Mouse (Mus musculus): ENCODE measurements around the gene Tpte.
"Not testable (repeated sequence)": the region's sequence is repeated elsewhere in the genome, so short reads cannot be mapped to it uniquely, and the experiment has no call there.

Gene Tpte

DNA sequence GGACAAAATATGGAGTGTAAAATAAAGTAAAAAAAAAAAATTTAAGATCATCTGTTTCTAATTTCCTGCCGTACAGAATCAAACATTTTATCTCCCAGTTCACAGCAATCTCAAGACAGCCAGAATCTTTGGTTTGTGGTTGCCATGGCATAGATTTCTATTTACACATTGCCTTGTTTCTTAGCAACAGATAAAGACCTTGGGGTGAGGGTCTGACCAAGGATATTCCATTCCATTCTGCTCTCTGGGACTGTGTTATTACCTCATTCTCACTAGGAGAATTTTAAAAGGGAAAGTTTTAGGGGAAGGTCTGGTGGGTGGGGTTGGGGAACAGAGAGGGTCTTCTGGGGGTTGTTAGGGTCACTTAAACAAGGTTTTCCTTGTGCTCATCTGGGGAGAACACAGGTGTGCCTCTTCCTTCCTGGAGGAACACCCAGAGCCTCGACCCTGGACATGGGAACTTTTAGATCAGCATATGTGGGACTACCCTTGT, at the start of gene Tpte:
Gene Tpte (plus strand): TSS at position 443 of the 493 bp plus-strand sequence.
- in situ Hi-C loops (cut with MboI, MseI) = no loop called here

DNA sequence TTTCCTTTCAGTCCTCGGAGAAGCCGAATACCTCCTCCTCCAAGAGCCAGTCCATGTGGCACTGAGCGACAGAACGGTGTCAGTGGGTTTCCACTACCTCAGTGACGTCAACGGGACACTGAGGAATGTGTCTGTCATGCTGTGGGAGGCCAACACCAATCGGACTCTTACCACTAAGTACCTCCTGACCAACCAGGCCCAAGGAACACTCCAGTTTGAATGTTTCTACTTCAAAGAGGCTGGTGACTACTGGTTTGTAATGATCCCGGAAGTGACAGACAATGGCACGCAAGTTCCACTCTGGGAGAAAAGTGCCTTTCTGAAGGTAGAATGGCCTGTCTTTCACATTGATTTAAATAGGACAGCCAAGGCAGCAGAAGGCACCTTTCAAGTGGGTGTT, 40.3 kb upstream of the Tpte start:
- in situ Hi-C loops (cut with MboI, MseI) = no loop called here

- in situ Hi-C loops (cut with MboI, MseI) = no loop called here
Observed at GRCm38 (mm10) chr8:22245663-22246062, 37.6 kb upstream of the Tpte start.

- in situ Hi-C loops (cut with MboI, MseI) = no loop called here
Observed at GRCm38 (mm10) chr8:22247956-22248355, 35.3 kb upstream of the Tpte start.

- in situ Hi-C loops (cut with MboI, MseI) = no loop called here
Observed at GRCm38 (mm10) chr8:22249080-22249479, 34.2 kb upstream of the Tpte start.

- in situ Hi-C loops (cut with MboI, MseI) = no loop called here
Observed at GRCm38 (mm10) chr8:22258946-22259450, 24.2 kb upstream of the Tpte start.

DNA sequence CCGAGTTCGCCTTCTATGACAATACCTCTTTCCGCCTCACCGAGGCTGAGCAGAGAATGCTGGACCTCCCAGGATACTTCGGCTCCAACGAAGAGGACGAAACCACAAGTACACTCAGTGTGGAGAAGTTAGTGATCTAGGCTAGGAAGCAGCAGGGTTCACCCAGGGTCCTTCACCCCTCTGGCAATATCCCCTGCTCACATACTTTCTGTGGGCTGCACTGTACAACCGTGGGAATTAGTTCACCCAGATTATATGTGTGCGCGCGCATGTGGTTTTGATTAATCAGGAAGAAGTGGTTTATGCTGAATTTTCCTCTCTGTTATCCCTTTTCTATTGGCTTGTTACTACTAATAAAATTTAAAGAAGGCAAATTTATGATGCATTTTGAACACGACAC, 23.7 kb upstream of the Tpte start:
- in situ Hi-C loops (cut with MboI, MseI) = no loop called here

DNA sequence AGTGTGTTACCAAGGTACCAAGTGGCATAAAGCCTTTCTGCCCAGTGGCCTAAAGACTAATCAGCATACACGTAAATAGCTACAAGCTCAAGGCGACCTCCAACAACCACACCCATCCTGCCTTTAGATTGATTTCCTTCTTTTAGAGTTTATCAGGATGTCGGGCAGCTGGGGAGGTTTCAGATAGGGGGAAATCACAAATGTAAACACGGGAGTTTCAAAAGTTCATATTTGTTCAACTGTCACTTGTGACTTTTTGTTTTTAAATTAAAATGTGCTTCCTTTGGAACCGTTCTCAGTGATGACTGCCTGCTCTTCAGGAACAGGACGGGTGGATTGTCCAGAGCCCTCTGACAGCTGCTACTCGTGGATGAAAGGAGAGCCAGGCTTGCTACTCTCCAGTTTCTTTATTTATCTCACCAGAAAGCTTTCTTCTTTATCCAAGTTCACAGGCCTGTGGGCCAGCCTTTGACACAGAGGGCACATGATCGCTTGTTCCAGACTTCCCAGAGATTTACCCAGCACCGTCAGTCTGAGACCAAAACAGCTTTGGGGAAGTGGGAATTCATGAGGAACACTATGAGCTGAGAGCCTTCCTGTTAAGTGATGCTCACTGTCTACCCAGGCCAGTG, 23.0 kb upstream of the Tpte start:
- in situ Hi-C loops (cut with MboI, MseI) = no loop called here

- in situ Hi-C loops (cut with MboI, MseI) = no loop called here
Observed at GRCm38 (mm10) chr8:22262267-22262666, 21.0 kb upstream of the Tpte start.

DNA sequence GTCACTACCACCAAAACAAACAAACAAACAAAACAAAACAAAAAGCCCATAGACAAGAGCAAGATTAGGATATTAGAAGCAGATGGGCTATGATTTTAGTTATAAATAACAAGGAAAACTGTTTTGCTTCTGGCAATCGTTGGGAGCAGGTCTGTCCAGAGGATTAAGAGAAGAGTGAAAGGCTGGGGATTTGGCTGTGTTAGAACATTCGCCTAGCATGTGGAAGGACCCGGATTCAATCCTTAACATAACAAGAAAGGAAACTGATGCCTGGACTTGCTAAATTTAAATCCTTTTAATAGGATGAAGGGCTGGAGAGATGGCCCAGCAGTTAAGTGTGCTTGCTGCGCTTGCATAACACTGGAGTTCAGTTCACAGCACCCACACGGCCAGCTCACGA, 18.9 kb upstream of the Tpte start:
- in situ Hi-C loops (cut with MboI, MseI) = no loop called here

DNA sequence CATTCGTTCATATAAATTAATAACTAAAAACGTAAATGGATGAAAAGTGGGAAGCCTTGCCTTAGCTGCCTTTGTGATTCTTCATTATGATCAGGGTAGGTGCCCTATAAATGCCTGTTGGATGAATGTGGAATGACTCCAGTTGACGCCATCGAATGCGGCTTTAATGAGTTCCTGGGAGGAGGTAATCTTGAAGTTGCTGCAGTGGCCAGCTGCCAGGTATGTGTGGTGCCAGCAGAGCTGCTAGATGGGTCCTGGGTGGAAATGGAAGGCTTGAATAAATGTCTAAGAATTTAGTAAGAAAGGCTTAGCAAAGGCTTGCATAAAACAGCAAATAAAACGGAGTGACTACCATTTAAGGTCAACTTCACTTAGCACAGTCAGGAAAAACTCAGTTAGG, 18.5 kb upstream of the Tpte start:
- in situ Hi-C loops (cut with MboI, MseI) = no loop called here

- in situ Hi-C loops (cut with MboI, MseI) = no loop called here
Observed at GRCm38 (mm10) chr8:22265194-22265593, 18.0 kb upstream of the Tpte start.

- in situ Hi-C loops (cut with MboI, MseI) = no loop called here
Observed at GRCm38 (mm10) chr8:22266809-22267208, 16.4 kb upstream of the Tpte start.

DNA sequence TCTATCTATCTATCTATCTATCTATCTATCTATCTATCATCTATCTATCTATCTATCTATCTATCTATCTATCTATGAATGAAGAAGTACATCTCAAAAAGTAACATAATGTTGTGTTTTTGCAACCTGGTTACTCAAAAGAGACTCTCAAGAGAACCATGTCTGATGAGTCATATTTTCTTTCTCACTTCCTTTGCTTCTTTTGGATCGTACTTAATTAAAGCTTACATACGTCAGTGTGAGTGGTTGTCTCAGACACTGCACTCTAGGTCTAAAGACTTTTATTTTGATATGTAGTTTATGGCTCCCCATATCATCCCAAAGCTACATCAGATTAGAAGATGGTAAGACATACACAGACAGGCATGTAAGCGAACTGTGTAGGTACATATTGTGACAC, 10.1 kb upstream of the Tpte start:
- in situ Hi-C loops (cut with MboI, MseI) = no loop called here

DNA sequence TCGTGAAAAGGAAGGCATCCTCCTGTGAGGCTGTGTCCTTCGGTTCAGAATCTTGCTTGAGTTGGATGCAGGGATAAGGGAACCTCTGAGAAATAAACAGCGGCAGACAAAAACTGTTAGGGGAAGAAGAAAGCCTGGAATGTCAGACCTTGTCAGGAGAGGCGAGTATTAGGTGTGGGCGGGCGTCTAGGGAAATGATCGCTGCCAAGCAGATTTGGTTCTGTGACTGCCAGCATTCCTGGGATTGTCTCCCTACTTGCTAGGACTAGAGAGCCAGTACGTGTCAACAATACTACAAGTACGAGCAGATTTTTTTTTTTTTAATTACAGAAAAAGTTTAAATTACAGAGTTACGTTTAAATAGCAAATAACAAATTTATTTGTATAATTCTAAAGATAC, 8.6 kb upstream of the Tpte start:
- in situ Hi-C loops (cut with MboI, MseI) = no loop called here

DNA sequence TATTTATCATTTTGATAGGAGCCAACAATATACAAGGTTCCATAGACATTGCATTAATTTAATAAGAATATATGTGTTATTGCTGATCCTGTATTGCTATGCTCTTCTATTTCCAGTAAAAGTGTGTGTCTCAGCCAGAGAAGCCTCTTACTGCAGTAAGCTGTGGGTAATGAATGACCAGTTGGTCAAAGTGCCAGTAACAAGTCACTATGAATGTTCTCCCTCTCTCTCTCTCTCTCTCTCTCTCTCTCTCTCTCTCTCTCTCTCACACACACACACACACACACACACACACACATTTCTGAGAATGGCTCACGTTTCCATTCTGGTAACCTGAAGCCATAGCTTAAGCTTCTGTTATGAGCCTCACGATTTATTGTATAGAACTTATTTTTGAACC, 19.1 kb downstream of the Tpte start:
- in situ Hi-C loops (cut with MboI, MseI) = no loop called here

DNA sequence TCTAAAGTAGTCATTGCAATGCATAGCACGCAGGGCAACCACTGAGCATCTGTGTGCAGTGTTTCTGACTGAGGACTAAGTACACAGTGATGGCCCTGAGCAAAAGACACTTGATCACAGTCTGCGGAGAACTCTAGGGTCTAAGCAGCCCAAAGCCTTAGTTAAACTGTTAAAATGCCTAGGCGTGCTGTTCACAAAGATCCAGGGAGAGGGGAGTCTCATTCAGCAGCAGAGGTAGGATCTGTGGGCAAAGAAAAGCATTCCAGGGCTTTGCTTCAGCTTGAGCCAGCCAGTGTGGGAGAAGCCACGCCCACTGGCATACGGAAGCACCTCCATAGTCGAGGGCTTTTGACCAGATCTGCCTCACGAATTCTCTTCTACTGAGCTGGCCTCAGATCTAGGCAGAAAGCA, 19.7 kb downstream of the Tpte start:
- in situ Hi-C loops (cut with MboI, MseI) = no loop called here

DNA sequence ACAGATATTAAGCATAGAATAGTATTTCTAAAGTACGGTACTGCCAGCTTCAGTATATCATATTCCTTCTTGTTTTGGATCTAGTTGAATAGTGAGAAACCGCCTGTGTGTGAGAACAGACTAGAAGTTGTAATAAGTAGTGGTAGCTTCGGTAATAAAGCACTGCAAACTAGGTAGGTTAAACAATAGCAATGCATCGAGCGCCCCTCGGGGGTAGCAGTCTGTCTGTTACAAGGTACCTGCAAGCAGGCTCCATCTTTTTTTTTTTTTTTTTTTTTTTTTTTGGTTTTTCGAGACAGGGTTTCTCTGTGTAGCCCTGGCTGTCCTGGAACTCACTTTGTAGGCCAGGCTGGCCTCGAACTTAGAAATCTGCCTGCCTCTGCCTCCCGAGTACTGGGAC, 20.8 kb downstream of the Tpte start:
- in situ Hi-C loops (cut with MboI, MseI) = not testable (repeated sequence)

- in situ Hi-C loops (cut with MboI, MseI) = no loop called here
Observed at GRCm38 (mm10) chr8:22306999-22307398, 23.8 kb downstream of the Tpte start.

- in situ Hi-C loops (cut with MboI, MseI) = no loop called here
Observed at GRCm38 (mm10) chr8:22311446-22311845, 28.2 kb downstream of the Tpte start.

GRCm38 (mm10) chr8:22335426-22335825, 52.2 kb downstream of the Tpte start:
- in situ Hi-C loops (cut with MboI, MseI) = no loop called here

DNA sequence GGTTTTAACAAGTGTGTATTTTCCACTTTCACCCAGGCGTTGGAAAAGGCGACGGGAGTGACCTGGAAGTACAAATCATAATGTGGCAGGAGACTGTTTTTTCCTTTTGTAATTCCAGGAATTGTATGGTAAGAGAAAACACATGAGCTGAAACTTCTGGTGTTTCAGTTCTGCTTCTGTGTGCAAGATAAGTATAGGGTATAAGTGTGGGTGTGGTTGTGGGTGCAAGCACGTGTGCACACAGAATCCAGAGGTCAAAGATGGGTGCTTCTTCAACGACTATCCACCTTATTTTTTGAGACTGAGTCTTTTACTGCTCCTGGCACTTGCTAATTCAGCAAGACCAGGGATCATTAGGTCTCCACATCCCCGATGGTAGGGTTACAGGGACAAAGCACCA, 76.1 kb downstream of the Tpte start:
- in situ Hi-C loops (cut with MboI, MseI) = no loop called here

- in situ Hi-C loops (cut with MboI, MseI) = no loop called here
Observed at GRCm38 (mm10) chr8:22359882-22360281, 76.6 kb downstream of the Tpte start.

- in situ Hi-C loops (cut with MboI, MseI) = no loop called here
Observed at GRCm38 (mm10) chr8:22376311-22376710, 93.1 kb downstream of the Tpte start.

All from regulatory T cell (primary cell).